Mouse (Mus musculus): ENCODE results near the gene Gsc2.
"Not testable (repeated sequence)": the region's sequence is repeated elsewhere in the genome, so short reads cannot be mapped to it uniquely, and the experiment has no call there.

Gsc2 gene

GRCm38 (mm10) chr16:17914307-17915249 lies at the start of gene Gsc2:
TSS of gene Gsc2 (minus strand) at chr16:17915059.
- no peak for DNase-seq (ENCODE audit: low spot score in 2 of 2)

GRCm38 (mm10) chr16:17962091-17962490 lies 47.2 kb upstream of the Gsc2 start:
- DNase-seq (ENCODE audit: low spot score in 2 of 2), result no peak

- DNase-seq (ENCODE audit: low spot score in 2 of 2), result not testable (repeated sequence)
Observed at GRCm38 (mm10) chr16:17956052-17956638, 41.3 kb upstream of the Gsc2 start.

GRCm38 (mm10) chr16:17951618-17952017 lies 36.8 kb upstream of the Gsc2 start:
- DNase-seq (ENCODE audit: low spot score in 2 of 2), result no peak

GRCm38 (mm10) chr16:17950068-17950467 lies 35.2 kb upstream of the Gsc2 start:
- DNase-seq (ENCODE audit: low spot score in 2 of 2), result no peak

- DNase-seq (ENCODE audit: low spot score in 2 of 2), result no peak
Observed at GRCm38 (mm10) chr16:17949421-17949877, 34.6 kb upstream of the Gsc2 start.

- no peak for DNase-seq (ENCODE audit: low spot score in 2 of 2)
Observed at GRCm38 (mm10) chr16:17945081-17945831, 30.4 kb upstream of the Gsc2 start.

- DNase-seq (ENCODE audit: low spot score in 2 of 2), result no peak
Observed at GRCm38 (mm10) chr16:17943466-17943865, 28.6 kb upstream of the Gsc2 start.

GRCm38 (mm10) chr16:17939255-17939751 lies 24.4 kb upstream of the Gsc2 start:
- no peak for DNase-seq (ENCODE audit: low spot score in 2 of 2)

- peak in 1 of 2 experiments; percentile 68 for DNase-seq (ENCODE audit: low spot score in 2 of 2)
Observed at GRCm38 (mm10) chr16:17938821-17939220, 24.0 kb upstream of the Gsc2 start.

- no peak for DNase-seq (ENCODE audit: low spot score in 2 of 2)
Observed at GRCm38 (mm10) chr16:17938187-17938586, 23.3 kb upstream of the Gsc2 start.

GRCm38 (mm10) chr16:17936776-17937175 lies 21.9 kb upstream of the Gsc2 start:
- no peak for DNase-seq (ENCODE audit: low spot score in 2 of 2)

- no peak for DNase-seq (ENCODE audit: low spot score in 2 of 2)
Observed at GRCm38 (mm10) chr16:17934445-17934910, 19.6 kb upstream of the Gsc2 start.

- DNase-seq (ENCODE audit: low spot score in 2 of 2), result no peak
Observed at GRCm38 (mm10) chr16:17933594-17934444, 19.0 kb upstream of the Gsc2 start.

GRCm38 (mm10) chr16:17931906-17932460 lies 17.1 kb upstream of the Gsc2 start:
- no peak for DNase-seq (ENCODE audit: low spot score in 2 of 2)

- no peak for DNase-seq (ENCODE audit: low spot score in 2 of 2)
Observed at GRCm38 (mm10) chr16:17929631-17930030, 14.8 kb upstream of the Gsc2 start.

- no peak for DNase-seq (ENCODE audit: low spot score in 2 of 2)
Observed at GRCm38 (mm10) chr16:17929211-17929610, 14.4 kb upstream of the Gsc2 start.

- peak in 1 of 2 experiments; percentile 69 for DNase-seq (ENCODE audit: low spot score in 2 of 2)
Observed at GRCm38 (mm10) chr16:17928627-17929104, 13.8 kb upstream of the Gsc2 start.

- peak; percentile 52 to 71 for DNase-seq (ENCODE audit: low spot score in 2 of 2)
Observed at GRCm38 (mm10) chr16:17928087-17928580, 13.3 kb upstream of the Gsc2 start, which contains the start of gene Slc25a1. TSS of gene Slc25a1 (minus strand) at chr16:17928219.

All from cerebellum, postnatal 4 days (tissue).